Mouse (Mus musculus) kidney, embryonic 15.5 days (tissue): ENCODE measurements at regions not wholly inside any gene's neighbourhood (a gene's known extent, or its start where the extent isn't known, plus 50 kb on each side); places are given as distances from the start of the nearest gene placed in this dataset.

ENCODE experiments used
- ATAC-seq: fragments of 200-750 bp; cut with Nextera tagmentation; replicated peaks from 2 replicates; pipeline ENCODE4 v1.8.0; 2017; ENCODE audit warnings: moderate TSS enrichment; ENCODE audit not compliant: low FRiP score
- H3K27ac ChIP-seq: fragments of 300-500 bp; sonication (generic); 2 replicates; pipeline ENCODE4 v1.5.1; 2015; ENCODE audit warnings: mild to moderate bottlenecking, inconsistent platforms
- H3K27me3 ChIP-seq: fragments of 300-500 bp; sonication (generic); 2 replicates; pipeline ENCODE4 v1.6.1; 2015; ENCODE audit warnings: inconsistent platforms
- H3K36me3 ChIP-seq: fragments of 300-500 bp; sonication (generic); 2 replicates; pipeline ENCODE4 v1.6.1; 2015; ENCODE audit warnings: inconsistent platforms
- H3K4me1 ChIP-seq: fragments of 300-500 bp; sonication (generic); 2 replicates; pipeline ENCODE4 v1.6.1; 2015; ENCODE audit warnings: inconsistent platforms
- H3K4me2 ChIP-seq: fragments of 300-500 bp; sonication (generic); 2 replicates; pipeline ENCODE4 v1.6.1; 2015; ENCODE audit warnings: moderate library complexity, mild to moderate bottlenecking, inconsistent platforms
- H3K4me3 ChIP-seq: fragments of 300-500 bp; sonication (generic); replicated peaks from 2 replicates; pipeline ENCODE4 v1.5.1; 2015; ENCODE audit warnings: mild to moderate bottlenecking, inconsistent platforms
- H3K9ac ChIP-seq: fragments of 300-500 bp; sonication (generic); 2 replicates; pipeline ENCODE4 v1.6.1; 2015; ENCODE audit warnings: mild to moderate bottlenecking, inconsistent platforms
- H3K9me3 ChIP-seq: fragments of 300-500 bp; sonication (generic); replicated peaks from 2 replicates; pipeline ENCODE4 v1.6.1; 2016; ENCODE audit warnings: inconsistent platforms
- WGBS: fragments of 180-500 bp; shearing (Covaris S2); methylation state at CpG from one replicate; pipeline ENCODE4 v1.1.7; 2015; ENCODE audit warnings: mixed read lengths; 5-methylcytosine and 5-hydroxymethylcytosine counted together

- Histone ChIP-seq H3K4me3 (no peak overlapping the region), H3K9ac (no peak overlapping the region), H3K9me3 (0 out of 2 replicates have a peak, but pooled peaks cover 3% of the 10 kb centered on the region), H3K36me3 (no peaks in the 10 kb centered on the region), H3K4me1 (0 out of 2 replicates have a peak, but pooled peaks cover 7% of the 10 kb centered on the region), H3K27ac (no peak overlapping the region), H3K27me3 (no peaks in the 10 kb centered on the region), H3K4me2 (no peak overlapping the region)
- 75% methylated on average over 5 of the region's 5 CpGs for WGBS
- ATAC-seq = no peak
Observed at GRCm38 (mm10) chr10:83861574-83862190, 139.0 kb downstream of the 1500009L16Rik start.

GRCm38 (mm10) chr10:83864591-83864990 lies 141.9 kb downstream of the 1500009L16Rik start:
- ATAC-seq = no peak
- H3K9me3 ChIP-seq = 0 out of 2 replicates have a peak, but pooled peaks cover 3% of the 10 kb centered on the region
- 86% methylated on average over 8 of the region's 8 CpGs for WGBS

GRCm38 (mm10) chr10:83865929-83866328 lies 143.3 kb downstream of the 1500009L16Rik start:
- H3K9ac ChIP-seq = no peak overlapping the region
- no peak for ATAC-seq
- no peak overlapping the region for H3K27ac ChIP-seq
- H3K4me2 ChIP-seq = no peak overlapping the region
- H3K4me3 ChIP-seq = no peak overlapping the region
- H3K9me3 ChIP-seq = 0 out of 2 replicates have a peak, but pooled peaks cover 3% of the 10 kb centered on the region
- WGBS = 68% methylated on average over 5 of the region's 5 CpGs
- H3K4me1 ChIP-seq = no peaks in the 10 kb centered on the region
- no peaks in the 10 kb centered on the region for H3K36me3 ChIP-seq
- no peaks in the 10 kb centered on the region for H3K27me3 ChIP-seq

More at GRCm38 (mm10) chr10:83864591-83864990, 141.9 kb downstream of the 1500009L16Rik start:
- H3K4me1 ChIP-seq = no peaks in the 10 kb centered on the region
- H3K4me3 ChIP-seq = no peak overlapping the region
- H3K27me3 ChIP-seq = no peaks in the 10 kb centered on the region
- H3K27ac ChIP-seq = no peak overlapping the region
- no peaks in the 10 kb centered on the region for H3K36me3 ChIP-seq
- H3K4me2 ChIP-seq = no peak overlapping the region
- no peak overlapping the region for H3K9ac ChIP-seq

- Histone ChIP-seq H3K9me3 (no peaks in the 10 kb centered on the region), H3K27me3 (no peaks in the 10 kb centered on the region), H3K4me3 (no peak overlapping the region), H3K27ac (no peak overlapping the region), H3K9ac (no peak overlapping the region), H3K4me2 (no peak overlapping the region), H3K36me3 (no peaks in the 10 kb centered on the region), H3K4me1 (0 out of 2 replicates have a peak, but pooled peaks cover 3% of the 10 kb centered on the region)
- peak; percentile 70; the same call in 1 of the 2 replicates for ATAC-seq
- WGBS = 26% methylated on average over 4 of the region's 4 CpGs
Observed at GRCm38 (mm10) chr10:83871736-83872400, 149.2 kb downstream of the 1500009L16Rik start.

GRCm38 (mm10) chr10:83878745-83879144 lies 156.1 kb downstream of the 1500009L16Rik start:
- no peak for ATAC-seq
- Histone ChIP-seq H3K4me2 (no peak overlapping the region), H3K9ac (no peak overlapping the region), H3K36me3 (no peaks in the 10 kb centered on the region), H3K27me3 (no peaks in the 10 kb centered on the region), H3K9me3 (no peaks in the 10 kb centered on the region), H3K4me3 (no peak overlapping the region), H3K27ac (no peak overlapping the region), H3K4me1 (peaks cover 17% of the 10 kb centered on the region)
- 90% methylated on average over 2 of the region's 2 CpGs for WGBS

- H3K4me2 ChIP-seq = no peak overlapping the region
- H3K36me3 ChIP-seq = no peaks in the 10 kb centered on the region
- no peak overlapping the region for H3K9ac ChIP-seq
- peak overlapping the region; percentile 49 for H3K27ac ChIP-seq
- 52% methylated on average over 17 of the region's 17 CpGs for WGBS
- H3K4me1 ChIP-seq = peaks cover 17% of the 10 kb centered on the region
- ATAC-seq = no peak
- no peaks in the 10 kb centered on the region for H3K9me3 ChIP-seq
- no peak overlapping the region for H3K4me3 ChIP-seq
- no peaks in the 10 kb centered on the region for H3K27me3 ChIP-seq
Observed at GRCm38 (mm10) chr10:83882119-83882890, 159.6 kb downstream of the 1500009L16Rik start.

GRCm38 (mm10) chr10:83882891-83883185 lies 160.2 kb downstream of the 1500009L16Rik start:
- no peak overlapping the region for H3K4me3 ChIP-seq
- WGBS = 53% methylated on average over 1 of the region's 1 CpGs
- ATAC-seq = no peak

GRCm38 (mm10) chr10:83884553-83884952 lies 161.9 kb downstream of the 1500009L16Rik start:
- Histone ChIP-seq H3K4me1 (peaks cover 17% of the 10 kb centered on the region), H3K9ac (no peak overlapping the region), H3K9me3 (no peaks in the 10 kb centered on the region), H3K27me3 (no peaks in the 10 kb centered on the region), H3K4me3 (no peak overlapping the region), H3K36me3 (no peaks in the 10 kb centered on the region), H3K27ac (no peak overlapping the region), H3K4me2 (no peak overlapping the region)
- WGBS = 89% methylated on average over 2 of the region's 2 CpGs
- no peak for ATAC-seq

More at GRCm38 (mm10) chr10:83882891-83883185, 160.2 kb downstream of the 1500009L16Rik start:
- Histone ChIP-seq H3K9me3 (no peaks in the 10 kb centered on the region), H3K4me2 (no peak overlapping the region), H3K4me1 (peaks cover 17% of the 10 kb centered on the region), H3K27ac (0 out of 2 replicates have a peak overlapping the region, but pooled peaks have one; percentile 27), H3K9ac (no peak overlapping the region), H3K27me3 (no peaks in the 10 kb centered on the region), H3K36me3 (no peaks in the 10 kb centered on the region)

- no peaks in the 10 kb centered on the region for H3K4me1 ChIP-seq
- ATAC-seq = no peak
- no peak overlapping the region for H3K27ac ChIP-seq
- H3K4me2 ChIP-seq = no peak overlapping the region
- H3K9me3 ChIP-seq = no peaks in the 10 kb centered on the region
- WGBS = 85% methylated on average over 6 of the region's 6 CpGs
- H3K9ac ChIP-seq = no peak overlapping the region
- H3K27me3 ChIP-seq = no peaks in the 10 kb centered on the region
- H3K4me3 ChIP-seq = no peak overlapping the region
- H3K36me3 ChIP-seq = no peaks in the 10 kb centered on the region
Observed at GRCm38 (mm10) chr10:83888587-83888986, 165.9 kb downstream of the 1500009L16Rik start.

GRCm38 (mm10) chr10:83895741-83896150 lies 173.1 kb downstream of the 1500009L16Rik start:
- H3K27me3 ChIP-seq = no peaks in the 10 kb centered on the region
- no peak overlapping the region for H3K9ac ChIP-seq
- no peaks in the 10 kb centered on the region for H3K36me3 ChIP-seq
- H3K4me3 ChIP-seq = no peak overlapping the region
- H3K4me2 ChIP-seq = no peak overlapping the region
- 0 out of 2 replicates have a peak, but pooled peaks have one; percentile 25 for ATAC-seq
- no peak overlapping the region for H3K27ac ChIP-seq
- 0 out of 2 replicates have a peak, but pooled peaks cover 4% of the 10 kb centered on the region for H3K4me1 ChIP-seq
- no peaks in the 10 kb centered on the region for H3K9me3 ChIP-seq
- WGBS = 56% methylated on average over 3 of the region's 3 CpGs

- no peak overlapping the region for H3K4me3 ChIP-seq
- no peak overlapping the region for H3K9ac ChIP-seq
- H3K36me3 ChIP-seq = no peaks in the 10 kb centered on the region
- H3K27ac ChIP-seq = no peak overlapping the region
- 0 out of 2 replicates have a peak, but pooled peaks cover 4% of the 10 kb centered on the region for H3K4me1 ChIP-seq
- no peak for ATAC-seq
- H3K9me3 ChIP-seq = no peaks in the 10 kb centered on the region
- H3K27me3 ChIP-seq = no peaks in the 10 kb centered on the region
- 80% methylated on average over 5 of the region's 5 CpGs for WGBS
- no peak overlapping the region for H3K4me2 ChIP-seq
Observed at GRCm38 (mm10) chr10:83896160-83896559, 173.5 kb downstream of the 1500009L16Rik start.

- 59% methylated on average over 6 of the region's 6 CpGs for WGBS
- no peak for ATAC-seq
- H3K36me3 ChIP-seq = no peaks in the 10 kb centered on the region
- no peak overlapping the region for H3K4me2 ChIP-seq
- H3K27ac ChIP-seq = no peak overlapping the region
- H3K27me3 ChIP-seq = no peaks in the 10 kb centered on the region
- H3K9me3 ChIP-seq = no peaks in the 10 kb centered on the region
- no peak overlapping the region for H3K4me3 ChIP-seq
- no peak overlapping the region for H3K9ac ChIP-seq
- 0 out of 2 replicates have a peak, but pooled peaks cover 4% of the 10 kb centered on the region for H3K4me1 ChIP-seq
Observed at GRCm38 (mm10) chr10:83897558-83897957, 174.9 kb downstream of the 1500009L16Rik start.
